Mouse (Mus musculus) spleen, postnatal 14 days (tissue): ENCODE results near the gene Fgfr2.

Experiments
- DNase-seq, 2 experiments: peaks; one replicate each; pipeline ENCODE4 v3.0.0; 2021 to 2022; ENCODE audit warnings: low spot score in 2 of 2

Gene Fgfr2

GRCm38 (mm10) chr7:132934743-132935142, 188.4 kb downstream of the Fgfr2 start:
- no peak for DNase-seq

GRCm38 (mm10) chr7:132933331-132933730, 189.8 kb downstream of the Fgfr2 start:
- DNase-seq, result no peak

GRCm38 (mm10) chr7:132931560-132932351, 191.4 kb downstream of the Fgfr2 start:
- peak; percentile 9 to 37 for DNase-seq

GRCm38 (mm10) chr7:132930850-132931559, 192.1 kb downstream of the Fgfr2 start, which contains the start of gene Zranb1:
Gene Zranb1, plus strand, starts transcription at chr7:132931142.
- DNase-seq, result peak; percentile 96 to 98

GRCm38 (mm10) chr7:132930055-132930454, 193.1 kb downstream of the Fgfr2 start:
- DNase-seq, result no peak

GRCm38 (mm10) chr7:132927201-132927600, 195.9 kb downstream of the Fgfr2 start:
- DNase-seq, result no peak

- no peak for DNase-seq
Measured at GRCm38 (mm10) chr7:132925227-132925626, 197.9 kb downstream of the Fgfr2 start.

- DNase-seq, result no peak
Measured at GRCm38 (mm10) chr7:132921971-132922370, 201.2 kb downstream of the Fgfr2 start.

GRCm38 (mm10) chr7:132903796-132904195, 219.4 kb downstream of the Fgfr2 start:
- no peak for DNase-seq

GRCm38 (mm10) chr7:132900826-132901531, 222.2 kb downstream of the Fgfr2 start:
- no peak for DNase-seq

GRCm38 (mm10) chr7:132898234-132898633, 224.9 kb downstream of the Fgfr2 start:
- DNase-seq, result peak in 1 of 2 experiments; percentile 37

GRCm38 (mm10) chr7:132897258-132897657, 225.9 kb downstream of the Fgfr2 start:
- DNase-seq, result no peak

- DNase-seq, result no peak
Measured at GRCm38 (mm10) chr7:132896206-132896815, 226.8 kb downstream of the Fgfr2 start.

- DNase-seq, result no peak
Measured at GRCm38 (mm10) chr7:132894841-132895555, 228.2 kb downstream of the Fgfr2 start.

- no peak for DNase-seq
Measured at GRCm38 (mm10) chr7:132893336-132893735, 229.8 kb downstream of the Fgfr2 start.

GRCm38 (mm10) chr7:132892806-132893205, 230.3 kb downstream of the Fgfr2 start:
- DNase-seq, result no peak

- DNase-seq, result no peak
Measured at GRCm38 (mm10) chr7:132892311-132892661, 230.9 kb downstream of the Fgfr2 start.

GRCm38 (mm10) chr7:132891561-132892310, 231.4 kb downstream of the Fgfr2 start:
- DNase-seq, result no peak

- no peak for DNase-seq
Measured at GRCm38 (mm10) chr7:132890201-132890600, 232.9 kb downstream of the Fgfr2 start.

- DNase-seq, result no peak
Measured at GRCm38 (mm10) chr7:132889691-132890090, 233.5 kb downstream of the Fgfr2 start.
